Mouse (Mus musculus): ENCODE data around the gene Bloc1s1. TPM values are rescaled to one million over a fixed set of nuclear protein-coding genes. Genes with fewer than 3 reads are reported as not detected.

Bloc1s1 gene
- total and polyA plus RNA-seq, 3 experiments = 45.1 to 70.6 TPM; not detected in 1

GRCm38 (mm10) chr10:128928356-128928755, 4.5 kb upstream of the Bloc1s1 start:
- Histone ChIP-seq H3K27ac (ENCODE audit: control insufficient read depth, low read depth, low read length) (no peak overlapping the region), H3K9ac (ENCODE audit: control insufficient read depth, low read depth, low read length, poor library complexity, severe bottlenecking) (no peak overlapping the region), H3K9me3 (replicated peaks; ENCODE audit: insufficient read depth, low read length) (no peaks in the 10 kb centered on the region), H3K4me3 (ENCODE audit: control insufficient read depth in 1 of 2, insufficient read depth in 1 of 2, low read depth in 2 of 2, low read length in 2 of 2) (no peak overlapping the region), H3K36me3 (ENCODE audit: control insufficient read depth in 1 of 2, insufficient read depth in 2 of 2, low read length in 2 of 2) (no peaks in the 10 kb centered on the region), H3K79me2 (ENCODE audit: control insufficient read depth, insufficient read depth, low read length, poor library complexity) (no peaks in the 10 kb centered on the region), H3K27me3 (ENCODE audit: control insufficient read depth in 1 of 2, insufficient read depth in 2 of 2, low read length in 2 of 2) (peaks cover 4 to 8% of the 10 kb centered on the region in 2 experiments), H3K4me1 (ENCODE audit: control insufficient read depth in 1 of 2, insufficient read depth in 2 of 2, low read length in 2 of 2) (peaks cover 0 to 10% of the 10 kb centered on the region in 2 experiments; a peak in 2 of 4 replicates)
- TF ChIP-seq TBP (IDR thresholded peaks at IDR 0.05; ENCODE audit: low read depth, low read length) (no peak), JUND (IDR thresholded peaks at IDR 0.05; ENCODE audit: low read depth, low read length) (no peak)
- DNase-seq (ENCODE audit: low read depth, low spot score) = no peak

- peak; percentile 94 for DNase-seq (ENCODE audit: low read depth, low spot score)
- Histone ChIP-seq H3K27ac (ENCODE audit: control insufficient read depth, low read depth, low read length) (peak overlapping the region; percentile 46), H3K27me3 (ENCODE audit: control insufficient read depth in 1 of 2, insufficient read depth in 2 of 2, low read length in 2 of 2) (no peaks in the 10 kb centered on the region; a peak in 1 of 4 replicates), H3K9me3 (replicated peaks; ENCODE audit: insufficient read depth, low read length) (no peaks in the 10 kb centered on the region), H3K4me3 (ENCODE audit: control insufficient read depth in 1 of 2, insufficient read depth in 1 of 2, low read depth in 2 of 2, low read length in 2 of 2) (peak overlapping the region; percentile 65 to 79), H3K79me2 (ENCODE audit: control insufficient read depth, insufficient read depth, low read length, poor library complexity) (peaks cover 3% of the 10 kb centered on the region; the same call in 1 of the 2 replicates), H3K36me3 (ENCODE audit: control insufficient read depth in 1 of 2, insufficient read depth in 2 of 2, low read length in 2 of 2) (peaks cover 0 to 2% of the 10 kb centered on the region in 2 experiments; a peak in 1 of 4 replicates), H3K4me1 (ENCODE audit: control insufficient read depth in 1 of 2, insufficient read depth in 2 of 2, low read length in 2 of 2) (peaks cover 0 to 20% of the 10 kb centered on the region in 2 experiments; a peak in 3 of 4 replicates), H3K9ac (ENCODE audit: control insufficient read depth, low read depth, low read length, poor library complexity, severe bottlenecking) (peak overlapping the region; percentile 82)
- TF ChIP-seq MXI1 (IDR thresholded peaks at IDR 0.05; ENCODE audit: low read depth, low read length) = peak; percentile 77
- 0 out of 2 replicates have a peak, but pooled peaks have one; percentile 58 for TF ChIP-seq MAZ (IDR thresholded peaks at IDR 0.05; ENCODE audit: low read depth, low read length)
- peak; percentile 45; the same call in 1 of the 2 replicates for TF ChIP-seq TBP (IDR thresholded peaks at IDR 0.05; ENCODE audit: low read depth, low read length)
- TF ChIP-seq ZMIZ1 (IDR thresholded peaks at IDR 0.05; ENCODE audit: low read depth, low read length) = peak; percentile 80
- TF ChIP-seq MYC (IDR thresholded peaks at IDR 0.05; ENCODE audit: low read depth, low read length) = no peak
- TF ChIP-seq TCF12 (IDR thresholded peaks at IDR 0.05; ENCODE audit: low read depth, low read length) = no peak
- TF ChIP-seq MEF2A (IDR thresholded peaks at IDR 0.05; ENCODE audit: extremely low read depth, insufficient replicate concordance, low read depth, low read length, poor library complexity, severe bottlenecking) = no peak
- TF ChIP-seq EP300 (IDR thresholded peaks at IDR 0.05; ENCODE audit: low read depth in 1 of 2, low read length in 2 of 2) = no peak
- no peak for TF ChIP-seq SMC3 (IDR thresholded peaks at IDR 0.05; ENCODE audit: low read depth, low read length)
- TF ChIP-seq TAL1 (IDR thresholded peaks at IDR 0.05; ENCODE audit: low read length) = no peak
- TF ChIP-seq SIN3A (IDR thresholded peaks at IDR 0.05; ENCODE audit: low read length) = peak; percentile 99
- TF ChIP-seq JUND (IDR thresholded peaks at IDR 0.05; ENCODE audit: low read depth, low read length) = no peak
- no peak for TF ChIP-seq GATA1 (IDR thresholded peaks at IDR 0.05; ENCODE audit: low read depth, low read length)
- TF ChIP-seq USF1 (IDR thresholded peaks at IDR 0.05; ENCODE audit: low read depth, low read length) = peak; percentile 99
- TF ChIP-seq ELF1 (IDR thresholded peaks at IDR 0.05; ENCODE audit: low read depth, low read length) = peak; percentile 96
- no peak for TF ChIP-seq CHD2 (IDR thresholded peaks at IDR 0.05; ENCODE audit: low read length)
- no peak for TF ChIP-seq KAT2A (conservative IDR thresholded peaks at IDR 0.05; ENCODE audit: low read depth, low read length)
- TF ChIP-seq POLR2A (IDR thresholded peaks at IDR 0.05; ENCODE audit: control insufficient read depth in 1 of 2, insufficient read depth in 1 of 2, low read depth in 1 of 2, low read length in 2 of 2, poor library complexity in 1 of 2) = peak; percentile 46 to 66; a peak in 2 of 4 replicates
- no peak for TF ChIP-seq RCOR1 (IDR thresholded peaks at IDR 0.05; ENCODE audit: low read depth, low read length)
- peak; percentile 33; the same call in 1 of the 2 replicates for TF ChIP-seq NRF1 (IDR thresholded peaks at IDR 0.05; ENCODE audit: insufficient read depth, low read depth, low read length, poor library complexity, severe bottlenecking)
- no peak for TF ChIP-seq MAFK (IDR thresholded peaks at IDR 0.05; ENCODE audit: borderline replicate concordance, low read depth, low read length)
- TF ChIP-seq CTCF (IDR thresholded peaks at IDR 0.05 in 2 of 3, conservative IDR thresholded peaks at IDR 0.05 in 1 of 3; ENCODE audit: control insufficient read depth in 1 of 3, insufficient read depth in 1 of 3, low read depth in 2 of 3, low read length in 3 of 3, poor library complexity in 1 of 3, severe bottlenecking in 1 of 3) = peak in 2 of 3 experiments; percentile 4 to 35; a peak in 2 of 6 replicates
- TF ChIP-seq ZKSCAN1 (IDR thresholded peaks at IDR 0.05; ENCODE audit: low read depth, low read length) = no peak
- TF ChIP-seq UBTF (IDR thresholded peaks at IDR 0.05; ENCODE audit: borderline replicate concordance, insufficient read depth, low read depth, low read length) = 0 out of 2 replicates have a peak, but pooled peaks have one; percentile 78
- no peak for TF ChIP-seq ZC3H11A (IDR thresholded peaks at IDR 0.05; ENCODE audit: low read depth, low read length)
- peak; percentile 98 to 100 for TF ChIP-seq USF2 (IDR thresholded peaks at IDR 0.05; ENCODE audit: borderline replicate concordance in 1 of 2, insufficient read depth in 1 of 2, low read depth in 1 of 2, low read length in 2 of 2)
- TF ChIP-seq ETS1 (IDR thresholded peaks at IDR 0.05; ENCODE audit: low read depth, low read length) = 0 out of 2 replicates have a peak, but pooled peaks have one; percentile 11
- TF ChIP-seq POLR2AphosphoS2 (IDR thresholded peaks at IDR 0.05; ENCODE audit: low read length) = no peak
- no peak for TF ChIP-seq MYB (IDR thresholded peaks at IDR 0.05; ENCODE audit: low read depth, low read length)
Measured at GRCm38 (mm10) chr10:128923013-128923691, 683 bp downstream of the Bloc1s1 start.
